Mouse (Mus musculus) duodenum, adult 2 months (tissue): ENCODE results near the gene Gcgr. TPM values are rescaled to one million over a fixed set of nuclear protein-coding genes. Genes with fewer than 3 reads are reported as not detected.

ENCODE experiments used
- polyA plus RNA-seq: library from polyadenylated mRNA; depleted of rRNA; stranded (reverse); fragments of >200 nt; gene quantifications from 2 replicates; pipeline ENCODE4 v1.2.3, GENCODE M21; 2012; ENCODE audit warnings: low replicate concordance; rRNA removed

Gene Gcgr
- 1.7 and 2.5 TPM in 2 replicates for polyA plus RNA-seq

DNA sequence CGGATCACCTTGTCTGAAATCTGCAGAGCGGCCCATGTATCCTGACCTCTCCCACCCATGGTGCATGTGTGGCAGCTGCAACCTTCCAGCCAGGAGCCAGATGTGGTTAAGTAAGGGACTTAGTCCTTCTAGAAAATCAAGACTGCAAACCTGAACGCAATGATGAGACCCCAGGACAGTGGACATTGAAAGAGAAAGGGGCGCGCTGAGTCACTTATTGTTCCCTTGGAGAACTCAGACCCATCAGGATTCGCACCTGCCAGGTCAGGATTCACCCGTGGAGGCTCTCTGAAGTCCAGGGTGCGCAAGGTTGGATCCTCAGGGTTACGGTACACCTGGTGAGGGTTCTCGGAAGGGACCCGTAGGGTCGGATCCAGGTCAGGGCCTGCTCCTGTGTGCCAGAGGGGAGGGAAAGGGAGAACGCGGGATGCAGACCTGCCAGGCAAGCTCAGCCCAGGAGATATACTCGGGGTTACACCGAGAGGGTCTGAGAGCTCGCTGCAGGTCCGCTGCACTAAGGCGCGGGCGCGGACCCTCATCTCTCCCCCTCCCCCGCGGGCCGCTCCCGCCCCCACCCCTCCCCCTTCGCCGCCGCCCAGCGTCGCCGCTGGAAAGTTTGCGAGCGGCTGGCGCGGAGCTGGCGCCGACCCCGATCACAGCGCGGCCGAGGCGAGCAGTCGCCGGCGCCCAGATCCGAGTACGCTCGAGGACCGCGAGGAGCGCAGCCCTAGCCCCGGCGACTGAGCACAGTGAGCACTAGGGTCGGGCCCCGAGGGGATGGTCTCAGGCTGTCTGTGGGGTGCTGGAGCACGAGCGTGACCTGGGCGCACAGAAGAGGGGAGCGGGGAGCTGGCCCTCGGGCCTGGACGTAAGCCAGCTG, at the start of gene Gcgr:
Gene Gcgr, plus strand, starts transcription at position 615 of the 880 bp plus-strand sequence.

GRCm38 (mm10) chr11:120484265-120484981, 46.1 kb upstream of the Gcgr start, which contains the start of gene Mrpl12:
TSS of gene Mrpl12 (plus strand) at chr11:120484613.

GRCm38 (mm10) chr11:120491317-120492023, 39.0 kb upstream of the Gcgr start, which contains the start of gene Slc25a10:
TSS of gene Slc25a10 (plus strand) at chr11:120491840.

GRCm38 (mm10) chr11:120549168-120549945, 18.9 kb downstream of the Gcgr start, which contains the start of gene Mcrip1:
TSS of gene Mcrip1 (minus strand) at chr11:120549727.

DNA sequence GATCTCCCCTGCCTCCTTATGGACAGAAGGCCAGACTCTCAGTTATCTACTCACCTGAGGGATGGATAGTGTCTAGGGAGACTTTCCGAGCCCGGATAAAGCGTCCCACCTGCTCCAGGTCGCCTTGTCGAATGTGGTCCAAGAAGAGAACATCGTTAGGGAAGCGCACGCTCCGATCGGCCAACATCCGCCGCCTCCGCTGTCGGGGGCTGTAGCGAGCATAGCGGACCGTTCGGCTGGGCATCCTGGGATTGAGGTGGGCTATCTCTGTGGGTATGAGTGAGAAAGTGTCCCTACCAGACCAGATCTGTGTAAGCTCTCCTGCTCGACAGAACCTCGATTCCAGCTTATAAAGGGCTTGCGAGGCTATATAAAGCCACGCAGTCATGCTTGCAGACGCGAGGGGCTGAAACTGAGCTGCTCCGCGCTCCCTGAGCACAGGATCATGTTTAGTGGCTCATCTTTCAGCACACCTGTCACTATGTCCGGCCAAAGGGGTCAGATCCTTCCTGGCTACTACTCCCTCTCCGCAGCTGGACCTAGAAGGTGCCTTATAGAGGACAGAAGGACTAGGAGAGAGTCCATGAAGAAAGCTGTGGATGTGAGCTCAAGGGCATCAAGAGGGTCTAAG, 20.4 kb downstream of the Gcgr start, which contains the start of gene Ppp1r27:
Gene Ppp1r27, minus strand, starts transcription at position 323 of the 631 bp plus-strand sequence.

GRCm38 (mm10) chr11:120572752-120573584, 42.5 kb downstream of the Gcgr start, which contains the start of gene P4hb:
TSS of gene P4hb (minus strand) at chr11:120573253.

DNA sequence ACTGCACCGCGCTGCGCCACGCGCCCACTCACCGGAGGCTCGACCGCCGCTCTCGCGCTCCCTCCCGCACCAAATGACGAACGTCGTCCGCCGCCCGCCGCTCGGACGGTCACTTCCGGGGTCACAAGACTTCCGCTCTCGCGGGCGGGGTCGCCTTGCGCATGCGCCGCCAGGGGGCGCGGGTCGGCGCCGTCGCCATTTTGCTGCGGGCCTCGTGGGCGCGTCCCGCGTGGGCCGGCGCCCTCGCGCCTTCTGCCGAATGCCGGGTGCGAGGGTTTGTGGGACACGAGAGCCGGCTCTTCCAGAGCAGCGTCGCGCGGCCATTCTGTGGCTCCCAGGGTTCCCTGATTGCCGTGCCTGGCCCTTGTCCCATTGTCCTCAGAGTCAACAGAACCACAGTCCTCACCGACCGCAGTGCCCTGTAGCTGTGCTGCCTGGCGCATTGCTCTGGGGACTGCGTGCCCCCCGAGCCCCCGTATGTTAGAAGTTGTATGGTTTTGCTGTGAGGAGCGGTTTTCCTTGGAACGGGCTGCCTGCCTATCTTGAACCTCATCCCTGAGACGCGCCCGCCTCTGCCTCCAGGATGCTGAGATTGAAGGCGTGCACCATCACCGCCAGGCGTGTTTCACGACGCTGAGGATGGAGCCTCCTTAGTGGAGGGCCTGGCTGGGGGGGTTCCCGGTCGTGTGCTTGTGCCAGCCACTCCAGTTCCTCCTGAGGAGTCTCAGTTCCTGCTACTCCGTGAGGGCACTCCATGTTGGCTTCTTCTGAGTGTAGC, 51.2 kb downstream of the Gcgr start, which contains the start of gene Arhgdia:
Gene Arhgdia, minus strand, starts transcription at position 135 of the 778 bp plus-strand sequence.

Other genes with a start within 250 kb of the Gcgr start
- gene Actg1, start 182.2 kb upstream of the Gcgr start, polyA plus RNA-seq: 797 and 1,378 TPM in 2 replicates
- 0.12 TPM in 1 of 2 replicates, not detected in the other for gene Fscn2, start 169.2 kb upstream of the Gcgr start, polyA plus RNA-seq
- 49.3 and 67.2 TPM in 2 replicates for gene Faap100, start 151.9 kb upstream of the Gcgr start, polyA plus RNA-seq
- gene Nploc4, start 93.0 kb upstream of the Gcgr start, polyA plus RNA-seq: 48.8 and 65.0 TPM in 2 replicates
- gene Tspan10, start 88.1 kb upstream of the Gcgr start, polyA plus RNA-seq: 0.11 and 0.41 TPM in 2 replicates
- gene Pde6g, start 77.2 kb upstream of the Gcgr start, polyA plus RNA-seq: 0.27 and 0.28 TPM in 2 replicates
- 24.0 and 38.7 TPM in 2 replicates for gene Oxld1, start 72.6 kb upstream of the Gcgr start, polyA plus RNA-seq
- gene Ccdc137, start 72.6 kb upstream of the Gcgr start, polyA plus RNA-seq: 4.9 and 6.0 TPM in 2 replicates
- 12.1 and 13.4 TPM in 2 replicates for gene Arl16, start 63.1 kb upstream of the Gcgr start, polyA plus RNA-seq
- 161 and 284 TPM in 2 replicates for gene Mrpl12, start 46.1 kb upstream of the Gcgr start, polyA plus RNA-seq
- gene Slc25a10, start 38.9 kb upstream of the Gcgr start, polyA plus RNA-seq: 495 and 586 TPM in 2 replicates
- gene Mcrip1, start 19.0 kb downstream of the Gcgr start, polyA plus RNA-seq: 28.4 and 38.6 TPM in 2 replicates
- not detected in 2 replicates for gene Ppp1r27, start 20.4 kb downstream of the Gcgr start, polyA plus RNA-seq
- 428 and 758 TPM in 2 replicates for gene P4hb, start 42.6 kb downstream of the Gcgr start, polyA plus RNA-seq
- 773 and 1,267 TPM in 2 replicates for gene Arhgdia, start 50.9 kb downstream of the Gcgr start, polyA plus RNA-seq
- gene Alyref, start 67.7 kb downstream of the Gcgr start, polyA plus RNA-seq: 10.3 and 18.4 TPM in 2 replicates
- 97.9 and 105 TPM in 2 replicates for gene Anapc11, start 67.7 kb downstream of the Gcgr start, polyA plus RNA-seq
- gene Npb, start 77.8 kb downstream of the Gcgr start, polyA plus RNA-seq: 2.4 and 8.9 TPM in 2 replicates
- 661 and 912 TPM in 2 replicates for gene Pcyt2, start 87.2 kb downstream of the Gcgr start, polyA plus RNA-seq
- gene Sirt7, start 94.5 kb downstream of the Gcgr start, polyA plus RNA-seq: 89.3 and 105 TPM in 2 replicates
- 29.6 and 39.6 TPM in 2 replicates for gene Mafg, start 102.9 kb downstream of the Gcgr start, polyA plus RNA-seq
- 7.4 and 36.8 TPM in 2 replicates for gene Pycr1, start 113.1 kb downstream of the Gcgr start, polyA plus RNA-seq
- gene Myadml2, start 117.5 kb downstream of the Gcgr start, polyA plus RNA-seq: 0.45 and 0.62 TPM in 2 replicates
- gene Notum, start 130.5 kb downstream of the Gcgr start, polyA plus RNA-seq: 0.69 and 4.7 TPM in 2 replicates
- gene Aspscr1, start 142.3 kb downstream of the Gcgr start, polyA plus RNA-seq: 164 and 233 TPM in 2 replicates
- gene Cenpx, start 183.0 kb downstream of the Gcgr start, polyA plus RNA-seq: 68.1 and 86.7 TPM in 2 replicates
- 19.5 and 23.4 TPM in 2 replicates for gene Lrrc45, start 183.2 kb downstream of the Gcgr start, polyA plus RNA-seq
- 7.2 and 8.1 TPM in 2 replicates for gene Rac3, start 190.8 kb downstream of the Gcgr start, polyA plus RNA-seq
- 116 and 156 TPM in 2 replicates for gene Dcxr, start 196.6 kb downstream of the Gcgr start, polyA plus RNA-seq
- 4.2 and 5.5 TPM in 2 replicates for gene Cbr2, start 201.4 kb downstream of the Gcgr start, polyA plus RNA-seq
- 1.4 and 3.2 TPM in 2 replicates for gene Hmga1b, start 232.1 kb downstream of the Gcgr start, polyA plus RNA-seq